ENCODE assay signal across 20 mouse cellular contexts in genomic region chr7:106644222-106644870, GRCm38 (mm10). TPM values are rescaled to one million over a fixed set of nuclear protein-coding genes. Genes with fewer than 3 reads are reported as not detected.
A peak's percentile ranks its signal among the peaks of the same experiment; 100 is the strongest.
DNase-seq lines count a peak whose midpoint lies in the region; ATAC-seq and TF ChIP-seq lines count a peak whose summit lies in the region.
"Had no signal": no experiment of that assay in that cellular context is flagged by ENCODE, and none has a peak within 500 bp of the region (broad histone marks: within the 10 kb centered on the region; RNA-seq: fewer than 3 reads in every experiment).

No protein-coding gene starts in this region.

- peaks cover 8% of the 10 kb centered on the region for H3K4me1 ChIP-seq in ES-Bruce4 (ENCODE audit: control insufficient read depth, insufficient read depth, low read length)
- no peaks in the 10 kb centered on the region for H3K4me1 ChIP-seq in midbrain, embryonic 13.5 days (replicated peaks)
- H3K4me1 ChIP-seq: embryonic facial prominence, embryonic 15.5 days; heart, embryonic 13.5 days; kidney, embryonic 15.5 days; limb, embryonic 10.5 days had no signal

- no peak for TF ChIP-seq CTCF in ES-Bruce4 (IDR thresholded peaks at IDR 0.05; ENCODE audit: low read depth, low read length)

- H3K9ac ChIP-seq in ES-Bruce4 (ENCODE audit: low read depth, poor library complexity, severe bottlenecking) = no peak overlapping the region
- H3K9ac ChIP-seq in midbrain, embryonic 13.5 days (replicated peaks) = no peak overlapping the region
- H3K9ac ChIP-seq: embryonic facial prominence, embryonic 15.5 days; heart, embryonic 13.5 days; hindbrain, embryonic 14.5 days; kidney, embryonic 15.5 days had no signal

- TF ChIP-seq EP300 in ES-Bruce4 (IDR thresholded peaks at IDR 0.05; ENCODE audit: insufficient read depth, low read depth, low read length) = no peak

- no peak overlapping the region for H3K4me2 ChIP-seq in midbrain, embryonic 13.5 days (replicated peaks)
- H3K4me2 ChIP-seq: embryonic facial prominence, embryonic 15.5 days; heart, embryonic 13.5 days; hindbrain, embryonic 14.5 days; kidney, embryonic 15.5 days had no signal

- H3K9me3 ChIP-seq in ES-Bruce4 (replicated peaks; ENCODE audit: control insufficient read depth, insufficient read depth, low read length, poor library complexity, severe bottlenecking) = peaks cover 9% of the 10 kb centered on the region
- no peaks in the 10 kb centered on the region for H3K9me3 ChIP-seq in midbrain, embryonic 13.5 days
- H3K9me3 ChIP-seq: embryonic facial prominence, embryonic 15.5 days; heart, embryonic 13.5 days; kidney, embryonic 15.5 days; limb, embryonic 10.5 days had no signal

- WGBS in midbrain, embryonic 13.5 days = 78% methylated on average over 3 of the region's 3 CpGs

- peak; percentile 29 to 56 for DNase-seq in spleen, adult 18-20 months
- no peak for DNase-seq in spleen, adult 12 weeks (ENCODE audit: low spot score)
- DNase-seq in lung, postnatal 25 days (ENCODE audit: low spot score) = peak; percentile 43
- DNase-seq in spleen, postnatal 10 days (ENCODE audit: low spot score in 2 of 2) = peak; percentile 24 to 28
- DNase-seq in heart, adult 8-10 months (ENCODE audit: low spot score) = no peak
- DNase-seq: cerebellum, adult 11 months; gastrocnemius, postnatal 14 days had no signal

- no peak overlapping the region for H3K4me3 ChIP-seq in ES-Bruce4 (ENCODE audit: low read depth, low read length)
- H3K4me3 ChIP-seq in midbrain, embryonic 13.5 days (replicated peaks) = no peak overlapping the region
- H3K4me3 ChIP-seq: embryonic facial prominence, embryonic 15.5 days; heart, embryonic 13.5 days; kidney, embryonic 15.5 days; limb, embryonic 10.5 days had no signal

- H3K27me3 ChIP-seq in ES-Bruce4 (ENCODE audit: control insufficient read depth, insufficient read depth, low read length, poor library complexity, severe bottlenecking) = no peaks in the 10 kb centered on the region
- no peaks in the 10 kb centered on the region for H3K27me3 ChIP-seq in midbrain, embryonic 13.5 days
- H3K27me3 ChIP-seq: embryonic facial prominence, embryonic 15.5 days; heart, embryonic 13.5 days; kidney, embryonic 15.5 days had no signal

- peak overlapping the region; percentile 85 for H3K27ac ChIP-seq in ES-Bruce4 (ENCODE audit: insufficient read depth, low read length)
- H3K27ac ChIP-seq in midbrain, embryonic 13.5 days = no peak overlapping the region
- H3K27ac ChIP-seq: embryonic facial prominence, embryonic 15.5 days; heart, embryonic 13.5 days; hindbrain, embryonic 14.5 days; kidney, embryonic 15.5 days; limb, embryonic 10.5 days had no signal

- no peak for ATAC-seq in midbrain, embryonic 13.5 days
- ATAC-seq: forebrain, embryonic 14.5 days had no signal

- H3K36me3 ChIP-seq in ES-Bruce4 (ENCODE audit: control insufficient read depth, insufficient read depth, low read length, poor library complexity, severe bottlenecking) = no peaks in the 10 kb centered on the region
- H3K36me3 ChIP-seq in midbrain, embryonic 13.5 days = no peaks in the 10 kb centered on the region
- H3K36me3 ChIP-seq: embryonic facial prominence, embryonic 15.5 days; heart, embryonic 13.5 days; kidney, embryonic 15.5 days; limb, embryonic 10.5 days had no signal

- no peak for TF ChIP-seq POLR2A in ES-Bruce4 (IDR thresholded peaks at IDR 0.05; ENCODE audit: insufficient read depth, low read length)

RNA-seq across cellular contexts. Expression of gene Olfr693, which starts 36.0 kb away (rescaled TPM):
- not detected in 2 replicates for polyA plus RNA-seq in ES-Bruce4 (2011; ENCODE audit: insufficient read depth, insufficient read length, low read depth, missing spikeins)
- not detected for total RNA-seq in heart, adult 8-10 months (2022)
- not detected in 2 replicates for polyA plus RNA-seq in midbrain, embryonic 13.5 days (2015; fragmentation: Nextera tagmentation; extraction: Ambion mirVana)
- total RNA-seq: adrenal gland, postnatal 4 days; gastrocnemius, postnatal 14 days; layer of hippocampus, postnatal 25 days had no signal
- polyA plus RNA-seq: cortical plate, adult 2 months; forebrain, embryonic 14.5 days; heart, embryonic 13.5 days; hindbrain, embryonic 14.5 days; kidney, embryonic 15.5 days; limb, embryonic 10.5 days; lung, embryonic 16.5 days; thymus, postnatal 0 days had no signal

RNA-seq across cellular contexts. Expression of gene Olfr694, which starts 47.3 kb away (rescaled TPM):
- not detected in 2 replicates for polyA plus RNA-seq in ES-Bruce4 (2011; ENCODE audit: insufficient read depth, insufficient read length, low read depth, missing spikeins)
- total RNA-seq in heart, adult 8-10 months (2022) = not detected
- not detected in 2 replicates for polyA plus RNA-seq in midbrain, embryonic 13.5 days (2015; fragmentation: Nextera tagmentation; extraction: Ambion mirVana)
- total RNA-seq: adrenal gland, postnatal 4 days; gastrocnemius, postnatal 14 days; layer of hippocampus, postnatal 25 days had no signal
- polyA plus RNA-seq: cortical plate, adult 2 months; embryonic facial prominence, embryonic 15.5 days; forebrain, embryonic 14.5 days; heart, embryonic 13.5 days; hindbrain, embryonic 14.5 days; kidney, embryonic 15.5 days; limb, embryonic 10.5 days; lung, embryonic 16.5 days; thymus, postnatal 0 days had no signal

Comparison
In these comparisons a context has a peak if more than half of its experiments do, and no peak if none do; other contexts are left out.
1. DNase-seq: peak in spleen, adult 18-20 months (2 of 2), lung, postnatal 25 days (single experiment) and spleen, postnatal 10 days (2 of 2); none in spleen, adult 12 weeks (single experiment) and heart, adult 8-10 months (single experiment).